Mouse (Mus musculus) layer of hippocampus, adult 9-11 months (tissue): ENCODE data around the gene Dmpk.

Experiments
- DNase-seq: peaks from one replicate; pipeline ENCODE4 v3.0.0; 2022

Dmpk gene

GRCm38 (mm10) chr7:19098811-19099210, 15.2 kb downstream of the Dmpk start:
- DNase-seq: no peak

GRCm38 (mm10) chr7:19100290-19100689, 16.6 kb downstream of the Dmpk start:
- no peak for DNase-seq

GRCm38 (mm10) chr7:19103741-19104140, 20.1 kb downstream of the Dmpk start:
- DNase-seq: no peak

GRCm38 (mm10) chr7:19104486-19104885, 20.8 kb downstream of the Dmpk start:
- DNase-seq: no peak

GRCm38 (mm10) chr7:19107436-19107835, 23.8 kb downstream of the Dmpk start:
- no peak for DNase-seq

GRCm38 (mm10) chr7:19109565-19109964, 25.9 kb downstream of the Dmpk start:
- no peak for DNase-seq

- peak; percentile 58 for DNase-seq
Measured at GRCm38 (mm10) chr7:19118028-19118771, 34.6 kb downstream of the Dmpk start, which contains the start of gene Gm4969. Gm4969 (minus strand) TSS chr7:19118368.

- no peak for DNase-seq
Measured at GRCm38 (mm10) chr7:19119083-19119482, 35.4 kb downstream of the Dmpk start.

- peak; percentile 97 for DNase-seq
Measured at GRCm38 (mm10) chr7:19119631-19120429, 36.2 kb downstream of the Dmpk start, which contains the start of gene Fbxo46. Fbxo46 (plus strand) TSS chr7:19119859.

- DNase-seq: no peak
Measured at GRCm38 (mm10) chr7:19121686-19122085, 38.0 kb downstream of the Dmpk start.

- no peak for DNase-seq
Measured at GRCm38 (mm10) chr7:19124713-19125112, 41.1 kb downstream of the Dmpk start.

GRCm38 (mm10) chr7:19127744-19128143, 44.1 kb downstream of the Dmpk start:
- no peak for DNase-seq

- no peak for DNase-seq
Measured at GRCm38 (mm10) chr7:19129396-19129795, 45.7 kb downstream of the Dmpk start.

- DNase-seq: no peak
Measured at GRCm38 (mm10) chr7:19130657-19131056, 47.0 kb downstream of the Dmpk start.

GRCm38 (mm10) chr7:19131324-19131848, 47.7 kb downstream of the Dmpk start:
- peak; percentile 99 for DNase-seq

- DNase-seq: no peak
Measured at GRCm38 (mm10) chr7:19136168-19136567, 52.5 kb downstream of the Dmpk start.

- DNase-seq: peak; percentile 49
Measured at GRCm38 (mm10) chr7:19136673-19137334, 53.2 kb downstream of the Dmpk start.

- no peak for DNase-seq
Measured at GRCm38 (mm10) chr7:19137380-19137779, 53.7 kb downstream of the Dmpk start.
